Mouse (Mus musculus) forebrain, embryonic 14.5 days (tissue): ENCODE measurements around the gene Borcs6. TPM values are rescaled to one million over a fixed set of nuclear protein-coding genes. Genes with fewer than 3 reads are reported as not detected.
A peak's percentile ranks its signal among the peaks of the same experiment; 100 is the strongest.

ENCODE experiments used
- ATAC-seq: fragments of 200-750 bp; cut with Nextera tagmentation; 2 replicates; pipeline ENCODE4 v1.8.0; 2017; ENCODE audit warnings: mild to moderate bottlenecking, moderate library complexity
- DNase-seq: peaks from one replicate; pipeline ENCODE4 v3.0.0-alpha.2; 2015; ENCODE audit warnings: low spot score
- H3K27ac ChIP-seq: fragments of 300-500 bp; sonication (generic); 2 replicates; pipeline ENCODE4 v1.5.1; 2014; ENCODE audit warnings: low read depth, mild to moderate bottlenecking, control low read depth, low read length, moderate library complexity
- H3K27me3 ChIP-seq: fragments of 300-500 bp; sonication (generic); replicated peaks from 2 replicates; pipeline ENCODE4 v1.6.1; 2014; ENCODE audit warnings: low read length, control low read depth, mixed read lengths; ENCODE audit not compliant: control insufficient read depth, insufficient read depth
- H3K36me3 ChIP-seq: fragments of 300-500 bp; sonication (generic); 2 replicates; pipeline ENCODE4 v1.6.1; 2014; ENCODE audit warnings: low read length, control low read depth; ENCODE audit not compliant: control insufficient read depth, insufficient read depth
- H3K4me1 ChIP-seq: fragments of 300-500 bp; sonication (generic); 2 replicates; pipeline ENCODE4 v1.6.1; 2014; ENCODE audit warnings: antibody characterized with exemption, low read length, control low read depth; ENCODE audit not compliant: control insufficient read depth, insufficient read depth
- H3K4me2 ChIP-seq: fragments of 300-500 bp; sonication (generic); 2 replicates; pipeline ENCODE4 v1.6.1; 2014; ENCODE audit warnings: mild to moderate bottlenecking, control low read depth, low read length
- H3K4me3 ChIP-seq: fragments of 300-500 bp; sonication (generic); 2 replicates; pipeline ENCODE4 v1.5.1; 2014; ENCODE audit warnings: low read depth, low read length, control low read depth
- H3K9ac ChIP-seq: fragments of 300-500 bp; sonication (generic); 2 replicates; pipeline ENCODE4 v1.6.1; 2014; ENCODE audit warnings: mild to moderate bottlenecking, low read length, control low read depth, moderate library complexity
- H3K9me3 ChIP-seq: fragments of 300-500 bp; sonication (generic); replicated peaks from 2 replicates; pipeline ENCODE4 v1.6.1; 2016; ENCODE audit warnings: low read length, control low read depth, mixed read lengths; ENCODE audit not compliant: control insufficient read depth
- WGBS: fragments of 180-500 bp; shearing (Covaris S2); extraction: QIAGEN DNeasy Blood & Tissue Kit; methylation state at CpG from one replicate; pipeline ENCODE4 v1.1.7; 2014; 5-methylcytosine and 5-hydroxymethylcytosine counted together
- polyA plus RNA-seq: library from polyadenylated mRNA; unstranded; fragments of >200 nt; fragmentation: Nextera tagmentation; extraction: Ambion mirVana; gene quantifications from 2 replicates; pipeline ENCODE4 v1.2.1, GENCODE M21; 2014

The Borcs6 gene
- polyA plus RNA-seq, 1 experiment from 2014 or later: 10.7 TPM

- DNase-seq (no peak), ATAC-seq (no peak)
- 79% methylated on average over 11 of the region's 11 CpGs for WGBS
These were observed 12.7 kb downstream of the Borcs6 start for GRCm38 (mm10) chr11:69072234-69072633.

GRCm38 (mm10) chr11:69072666-69073064 is 13.1 kb downstream of the Borcs6 start:
- ATAC-seq: no peak
- no peaks in the 10 kb centered on the region for H3K27me3 ChIP-seq
- H3K9ac ChIP-seq: peak overlapping the region; percentile 69
- DNase-seq: no peak
- H3K4me1 ChIP-seq: peaks cover 6% of the 10 kb centered on the region; the same call in 1 of the 2 replicates
- 9% methylated on average over 9 of the region's 9 CpGs for WGBS
- H3K36me3 ChIP-seq: no peaks in the 10 kb centered on the region
- peak overlapping the region; percentile 93 for H3K27ac ChIP-seq
- peak overlapping the region; percentile 77 for H3K4me2 ChIP-seq
- no peaks in the 10 kb centered on the region for H3K9me3 ChIP-seq
- peak overlapping the region; percentile 29 for H3K4me3 ChIP-seq

More at GRCm38 (mm10) chr11:69072234-69072633, 12.7 kb downstream of the Borcs6 start:
- Histone ChIP-seq H3K36me3 (no peaks in the 10 kb centered on the region), H3K9me3 (no peaks in the 10 kb centered on the region), H3K4me1 (peaks cover 6% of the 10 kb centered on the region; the same call in 1 of the 2 replicates), H3K9ac (peak overlapping the region; percentile 69), H3K4me2 (peak overlapping the region; percentile 77), H3K4me3 (peak overlapping the region; percentile 29), H3K27ac (peak overlapping the region; percentile 93), H3K27me3 (no peaks in the 10 kb centered on the region)

GRCm38 (mm10) chr11:69073065-69073888 is 13.8 kb downstream of the Borcs6 start:
- peak; percentile 97 for DNase-seq
- Histone ChIP-seq H3K9ac (peak overlapping the region; percentile 69), H3K4me1 (peaks cover 6% of the 10 kb centered on the region; the same call in 1 of the 2 replicates), H3K27ac (peak overlapping the region; percentile 93), H3K9me3 (no peaks in the 10 kb centered on the region), H3K36me3 (no peaks in the 10 kb centered on the region), H3K4me2 (peak overlapping the region; percentile 77), H3K27me3 (no peaks in the 10 kb centered on the region), H3K4me3 (peak overlapping the region; percentile 29)
- under 1% methylated on average over 14 of the region's 14 CpGs for WGBS
- ATAC-seq: peak; percentile 79

GRCm38 (mm10) chr11:69073951-69074775 is 14.6 kb downstream of the Borcs6 start:
- Histone ChIP-seq H3K9me3 (no peaks in the 10 kb centered on the region), H3K4me2 (no peak overlapping the region), H3K36me3 (no peaks in the 10 kb centered on the region), H3K4me3 (no peak overlapping the region), H3K4me1 (peaks cover 6% of the 10 kb centered on the region; the same call in 1 of the 2 replicates), H3K27me3 (no peaks in the 10 kb centered on the region), H3K27ac (no peak overlapping the region), H3K9ac (no peak overlapping the region)
- WGBS: 39% methylated on average over 6 of the region's 6 CpGs
- DNase-seq (no peak), ATAC-seq (no peak)

GRCm38 (mm10) chr11:69074776-69075069 is 15.2 kb downstream of the Borcs6 start:
- Histone ChIP-seq H3K36me3 (no peaks in the 10 kb centered on the region), H3K27ac (no peak overlapping the region), H3K9me3 (no peaks in the 10 kb centered on the region), H3K4me2 (no peak overlapping the region), H3K9ac (no peak overlapping the region), H3K27me3 (no peaks in the 10 kb centered on the region), H3K4me3 (no peak overlapping the region), H3K4me1 (peaks cover 6% of the 10 kb centered on the region; the same call in 1 of the 2 replicates)
- ATAC-seq (no peak), DNase-seq (no peak)
- 47% methylated on average over 2 of the region's 2 CpGs for whole genome bisulfite sequencing

GRCm38 (mm10) chr11:69075764-69076479 is 16.4 kb downstream of the Borcs6 start:
- Histone ChIP-seq H3K36me3 (no peaks in the 10 kb centered on the region), H3K9ac (no peak overlapping the region), H3K4me3 (no peak overlapping the region), H3K4me2 (no peak overlapping the region), H3K27me3 (no peaks in the 10 kb centered on the region), H3K27ac (no peak overlapping the region), H3K9me3 (no peaks in the 10 kb centered on the region), H3K4me1 (peaks cover 2% of the 10 kb centered on the region; the same call in 1 of the 2 replicates)
- DNase-seq (no peak), ATAC-seq (no peak)
- 45% methylated on average over 8 of the region's 9 CpGs for WGBS

GRCm38 (mm10) chr11:69076572-69076971 is 17.1 kb downstream of the Borcs6 start:
- H3K36me3 ChIP-seq: no peaks in the 10 kb centered on the region
- no peak overlapping the region for H3K27ac ChIP-seq
- ATAC-seq: no peak
- no peaks in the 10 kb centered on the region for H3K9me3 ChIP-seq
- no peak overlapping the region for H3K9ac ChIP-seq
- H3K4me1 ChIP-seq: peaks cover 2% of the 10 kb centered on the region; the same call in 1 of the 2 replicates
- H3K4me3 ChIP-seq: no peak overlapping the region
- 54% methylated on average over 5 of the region's 5 CpGs for WGBS
- H3K4me2 ChIP-seq: no peak overlapping the region
- no peak for DNase-seq
- H3K27me3 ChIP-seq: no peaks in the 10 kb centered on the region

- WGBS: 86% methylated on average over 9 of the region's 9 CpGs
- Histone ChIP-seq H3K9me3 (no peaks in the 10 kb centered on the region), H3K4me2 (no peak overlapping the region), H3K36me3 (no peaks in the 10 kb centered on the region), H3K27ac (no peak overlapping the region), H3K9ac (no peak overlapping the region), H3K4me1 (no peaks in the 10 kb centered on the region), H3K27me3 (no peaks in the 10 kb centered on the region), H3K4me3 (no peak overlapping the region)
- DNase-seq (no peak), ATAC-seq (no peak)
These were observed 17.8 kb downstream of the Borcs6 start for GRCm38 (mm10) chr11:69077316-69077715.
